10 mouse cellular contexts compared by ENCODE assay signal in the genomic region with DNA sequence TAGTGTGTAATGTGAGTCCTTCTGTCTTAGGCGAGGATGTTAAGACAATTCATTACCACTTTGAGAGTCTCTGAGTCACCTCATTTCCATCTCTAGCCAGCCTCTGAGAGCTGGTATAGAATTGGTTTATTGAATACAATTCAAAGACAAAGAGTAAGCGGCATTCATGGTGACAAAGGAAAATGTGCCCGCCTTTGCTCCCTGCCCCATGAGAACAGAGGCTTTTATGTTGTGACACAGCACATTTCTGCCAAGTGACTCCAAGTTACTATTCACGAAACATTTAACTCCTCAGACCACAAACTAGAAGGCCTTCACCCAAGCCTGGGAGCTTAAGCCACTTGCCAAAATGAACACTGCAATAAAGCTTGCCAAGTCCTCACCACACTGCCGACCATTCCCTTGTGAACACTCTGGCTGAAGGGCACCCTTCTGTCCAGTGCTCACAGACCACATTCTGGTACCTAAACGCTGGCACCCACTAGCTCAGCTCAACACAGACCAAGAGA. TPM values are rescaled to one million over a fixed set of nuclear protein-coding genes. Genes with fewer than 3 reads are reported as not detected.
A peak's percentile ranks its signal among the peaks of the same experiment; 100 is the strongest.
DNase-seq lines count a peak whose midpoint lies in the region; ATAC-seq and TF ChIP-seq lines count a peak whose summit lies in the region.
"Had no signal": no experiment of that assay in that cellular context is flagged by ENCODE, and none has a peak within 500 bp of the region (broad histone marks: within the 10 kb centered on the region; RNA-seq: fewer than 3 reads in every experiment).

No protein-coding gene starts in this region.

- no peak overlapping the region for H3K9ac ChIP-seq in forebrain, embryonic 13.5 days
- H3K9ac ChIP-seq in midbrain, embryonic 12.5 days (replicated peaks), result no peak overlapping the region
- no peak overlapping the region for H3K9ac ChIP-seq in intestine, embryonic 16.5 days (ENCODE audit: low read depth, low read length)

- TF ChIP-seq CTCF in Patski (IDR thresholded peaks at IDR 0.05), result no peak

- in situ Hi-C loops in Patski (cut with MboI; ENCODE audit: low pct_unique_long_range_greater_than_20kb), result no loop called here

- no peaks in the 10 kb centered on the region for H3K36me3 ChIP-seq in forebrain, embryonic 13.5 days (ENCODE audit: poor library complexity, severe bottlenecking)
- no peaks in the 10 kb centered on the region for H3K36me3 ChIP-seq in midbrain, embryonic 12.5 days
- H3K36me3 ChIP-seq in intestine, embryonic 16.5 days (ENCODE audit: control insufficient read depth, insufficient read depth, low read length), result no peaks in the 10 kb centered on the region

- H3K27ac ChIP-seq in forebrain, embryonic 13.5 days, result peak overlapping the region; percentile 55
- H3K27ac ChIP-seq in midbrain, embryonic 12.5 days (replicated peaks), result peak overlapping the region; percentile 12; the same call in 1 of the 2 replicates
- H3K27ac ChIP-seq in intestine, embryonic 16.5 days (ENCODE audit: low read length), result no peak overlapping the region
- H3K27ac ChIP-seq: left cerebral cortex, adult 2 months had no signal

- 34% methylated on average over 6 of the region's 6 CpGs for WGBS in forebrain, embryonic 13.5 days
- WGBS in midbrain, embryonic 12.5 days, result 57% methylated on average over 6 of the region's 6 CpGs
- 82% methylated on average over 6 of the region's 6 CpGs for WGBS in intestine, embryonic 16.5 days

- CTCF ChIA-PET in Patski (lab: Charles Lee), result interaction anchor here (1.0 to 1.4 kb wide), 3 partner anchors 9 to 24 kb away, joined by 3 read pairs; no protein-coding TSS in a partner anchor

- POLR2A ChIA-PET in Patski (lab: Charles Lee), result interaction anchor here (0.7 to 0.9 kb wide), 2 partner anchors 15 to 26 kb away, joined by 3 read pairs; no protein-coding TSS in a partner anchor

- DNase-seq in kidney, adult 11 months, result peak; percentile 11
- no peak for DNase-seq in kidney, postnatal 36 days
- DNase-seq in Patski (ENCODE audit: low read depth, low spot score), result peak; percentile 42
- DNase-seq in spleen, postnatal 36 days (ENCODE audit: low spot score in 2 of 2), result no peak
- no peak for DNase-seq in urinary bladder, postnatal 10 days (ENCODE audit: low spot score)
- DNase-seq: thymus, adult 2 months had no signal

- no peak overlapping the region for H3K4me2 ChIP-seq in forebrain, embryonic 13.5 days
- H3K4me2 ChIP-seq in midbrain, embryonic 12.5 days (replicated peaks), result no peak overlapping the region
- no peak overlapping the region for H3K4me2 ChIP-seq in intestine, embryonic 16.5 days (ENCODE audit: low read depth, low read length)

- H3K9me3 ChIP-seq in forebrain, embryonic 13.5 days (replicated peaks), result no peaks in the 10 kb centered on the region
- H3K9me3 ChIP-seq in midbrain, embryonic 12.5 days, result no peaks in the 10 kb centered on the region
- no peaks in the 10 kb centered on the region for H3K9me3 ChIP-seq in intestine, embryonic 16.5 days (ENCODE audit: control insufficient read depth, low read length)

- peak; percentile 28 for ATAC-seq in Patski
- ATAC-seq in forebrain, embryonic 13.5 days, result no peak; the same call in 1 of the 2 replicates
- no peak for ATAC-seq in midbrain, embryonic 12.5 days (ENCODE audit: low FRiP score, low read depth)
- no peak for ATAC-seq in intestine, embryonic 16.5 days

- H3K4me3 ChIP-seq in forebrain, embryonic 13.5 days, result no peak overlapping the region
- no peak overlapping the region for H3K4me3 ChIP-seq in midbrain, embryonic 12.5 days
- no peak overlapping the region for H3K4me3 ChIP-seq in intestine, embryonic 16.5 days (ENCODE audit: low read length)
- H3K4me3 ChIP-seq: left cerebral cortex, adult 2 months had no signal

- no peaks in the 10 kb centered on the region for H3K27me3 ChIP-seq in Patski
- no peaks in the 10 kb centered on the region for H3K27me3 ChIP-seq in forebrain, embryonic 13.5 days
- H3K27me3 ChIP-seq in midbrain, embryonic 12.5 days, result no peaks in the 10 kb centered on the region
- H3K27me3 ChIP-seq in intestine, embryonic 16.5 days (replicated peaks; ENCODE audit: control insufficient read depth, insufficient read depth, low read length), result no peaks in the 10 kb centered on the region

- H3K4me1 ChIP-seq in forebrain, embryonic 13.5 days, result peaks cover 53% of the 10 kb centered on the region
- H3K4me1 ChIP-seq in midbrain, embryonic 12.5 days, result peaks cover 25% of the 10 kb centered on the region
- no peaks in the 10 kb centered on the region; the same call in 1 of the 2 replicates for H3K4me1 ChIP-seq in intestine, embryonic 16.5 days (ENCODE audit: control insufficient read depth, insufficient read depth, low read length)

RNA-seq across cellular contexts. Expression of gene Dclk2, which starts 47.5 kb away (rescaled TPM):
- polyA plus RNA-seq in Patski (2021), result 21.2 TPM
- polyA plus RNA-seq in forebrain, embryonic 13.5 days (2015; fragmentation: Nextera tagmentation; extraction: Ambion mirVana), result 81.1 and 87.2 TPM in 2 replicates
- polyA plus RNA-seq in midbrain, embryonic 12.5 days (2016; fragmentation: Nextera tagmentation; extraction: Ambion mirVana), result 68.7 and 74.1 TPM in 2 replicates
- polyA plus RNA-seq in intestine, embryonic 16.5 days (2015; fragmentation: Nextera tagmentation; extraction: Ambion mirVana), result 4.2 and 4.6 TPM in 2 replicates

Comparison
In these comparisons a context has a peak if more than half of its experiments do, and no peak if none do; other contexts are left out.
1. DNase-seq: peak in kidney, adult 11 months (single experiment) and Patski (single experiment); none in kidney, postnatal 36 days (0 of 2), spleen, postnatal 36 days (0 of 2) and urinary bladder, postnatal 10 days (single experiment).